Mouse (Mus musculus) neural tube, embryonic 14.5 days (tissue): Measurements from ENCODE around the gene Tstd1. TPM values are rescaled to one million over a fixed set of nuclear protein-coding genes. Genes with fewer than 3 reads are reported as not detected.

ENCODE experiments used
- ATAC-seq: fragments of 200-750 bp; cut with Nextera tagmentation; 2 replicates; pipeline ENCODE4 v1.8.0; 2017; ENCODE audit warnings: low read depth, mild to moderate bottlenecking, moderate TSS enrichment, moderate library complexity
- H3K27ac ChIP-seq: fragments of 300-500 bp; sonication (generic); 2 replicates; pipeline ENCODE4 v1.5.1; 2014; ENCODE audit warnings: low read depth, mild to moderate bottlenecking, control low read depth, low read length, moderate library complexity, mixed read lengths
- H3K27me3 ChIP-seq: fragments of 300-500 bp; sonication (generic); 2 replicates; pipeline ENCODE4 v1.6.1; 2014; ENCODE audit warnings: low read length; ENCODE audit not compliant: control insufficient read depth, insufficient read depth
- H3K36me3 ChIP-seq: fragments of 300-500 bp; sonication (generic); 2 replicates; pipeline ENCODE4 v1.6.1; 2014; ENCODE audit warnings: low read length, mixed read lengths; ENCODE audit not compliant: control insufficient read depth, insufficient read depth
- H3K4me1 ChIP-seq: fragments of 300-500 bp; sonication (generic); 2 replicates; pipeline ENCODE4 v1.6.1; 2014; ENCODE audit warnings: low read length; ENCODE audit not compliant: control insufficient read depth, insufficient read depth
- H3K4me2 ChIP-seq: fragments of 300-500 bp; sonication (generic); 2 replicates; pipeline ENCODE4 v1.6.1; 2014; ENCODE audit warnings: mild to moderate bottlenecking, low read depth, low read length, control low read depth
- H3K4me3 ChIP-seq: fragments of 300-500 bp; sonication (generic); 2 replicates; pipeline ENCODE4 v1.5.1; 2014; ENCODE audit warnings: low read depth, low read length, control low read depth, mixed read lengths
- H3K9ac ChIP-seq: fragments of 300-500 bp; sonication (generic); replicated peaks from 2 replicates; pipeline ENCODE4 v1.6.1; 2014; ENCODE audit warnings: low read depth, mild to moderate bottlenecking, control low read depth, low read length, mixed read lengths
- H3K9me3 ChIP-seq: fragments of 300-500 bp; sonication (generic); 2 replicates; pipeline ENCODE4 v1.6.1; 2016; ENCODE audit warnings: low read length; ENCODE audit not compliant: control insufficient read depth
- WGBS: fragments of 180-500 bp; shearing (Covaris S2); extraction: QIAGEN DNeasy Blood & Tissue Kit; methylation state at CpG from one replicate; pipeline ENCODE4 v1.1.7; 2014; 5-methylcytosine and 5-hydroxymethylcytosine counted together
- polyA plus RNA-seq: library from polyadenylated mRNA; unstranded; fragments of >200 nt; fragmentation: Nextera tagmentation; extraction: Ambion mirVana; gene quantifications from 2 replicates; pipeline ENCODE4 v1.2.1, GENCODE M21; 2014

Tstd1 gene
- polyA plus RNA-seq, 1 experiment from 2014 or later, result 3.8 TPM

GRCm38 (mm10) chr1:171459791-171460190 lies 41.1 kb downstream of the Tstd1 start:
- 55% methylated on average over 5 of the region's 5 CpGs for WGBS
- Histone ChIP-seq H3K4me2 (no peak overlapping the region), H3K4me1 (no peaks in the 10 kb centered on the region), H3K9me3 (no peaks in the 10 kb centered on the region), H3K4me3 (no peak overlapping the region), H3K27ac (no peak overlapping the region), H3K27me3 (no peaks in the 10 kb centered on the region), H3K36me3 (no peaks in the 10 kb centered on the region), H3K9ac (no peak overlapping the region)
- no peak for ATAC-seq

GRCm38 (mm10) chr1:171460551-171461503 lies 42.2 kb downstream of the Tstd1 start:
- WGBS, result 96% methylated on average over 22 of the region's 22 CpGs
- H3K9ac ChIP-seq, result no peak overlapping the region
- H3K4me3 ChIP-seq, result no peak overlapping the region
- no peaks in the 10 kb centered on the region for H3K36me3 ChIP-seq
- no peak overlapping the region for H3K4me2 ChIP-seq
- no peaks in the 10 kb centered on the region for H3K9me3 ChIP-seq
- ATAC-seq, result no peak
- H3K27me3 ChIP-seq, result no peaks in the 10 kb centered on the region
- H3K27ac ChIP-seq, result no peak overlapping the region
- H3K4me1 ChIP-seq, result no peaks in the 10 kb centered on the region

DNA sequence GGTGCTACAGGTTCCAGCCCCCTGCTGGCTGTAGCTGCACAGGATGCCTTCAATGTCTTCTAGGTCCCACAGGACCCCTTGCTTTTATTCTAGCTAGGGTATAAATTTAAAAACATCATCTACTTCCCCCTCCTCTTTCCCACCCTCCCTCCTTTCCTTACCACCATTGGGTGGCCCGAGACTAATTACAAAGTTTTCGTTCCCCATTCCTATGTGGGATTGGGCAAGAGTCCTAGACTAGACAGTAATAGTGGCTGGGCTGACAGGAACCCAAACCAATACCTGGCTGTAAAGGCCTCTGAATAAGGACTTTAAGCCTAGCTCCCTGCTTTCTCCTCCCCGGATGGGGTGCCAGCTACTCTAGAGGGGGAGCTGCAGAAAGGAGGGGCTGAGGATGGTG lies 44.5 kb downstream of the Tstd1 start:
- H3K9me3 ChIP-seq, result no peaks in the 10 kb centered on the region
- H3K4me3 ChIP-seq, result no peak overlapping the region
- H3K4me2 ChIP-seq, result no peak overlapping the region
- no peaks in the 10 kb centered on the region for H3K27me3 ChIP-seq
- H3K4me1 ChIP-seq, result no peaks in the 10 kb centered on the region
- H3K9ac ChIP-seq, result no peak overlapping the region
- no peaks in the 10 kb centered on the region for H3K36me3 ChIP-seq
- WGBS, result 96% methylated on average over 3 of the region's 3 CpGs
- no peak overlapping the region for H3K27ac ChIP-seq
- no peak for ATAC-seq

GRCm38 (mm10) chr1:171465749-171466412 lies 47.2 kb downstream of the Tstd1 start:
- H3K4me1 ChIP-seq, result no peaks in the 10 kb centered on the region
- 88% methylated on average over 5 of the region's 5 CpGs for WGBS
- no peaks in the 10 kb centered on the region for H3K27me3 ChIP-seq
- no peak overlapping the region for H3K9ac ChIP-seq
- ATAC-seq, result no peak
- H3K36me3 ChIP-seq, result no peaks in the 10 kb centered on the region
- H3K27ac ChIP-seq, result no peak overlapping the region
- no peaks in the 10 kb centered on the region for H3K9me3 ChIP-seq
- no peak overlapping the region for H3K4me3 ChIP-seq
- no peak overlapping the region for H3K4me2 ChIP-seq

GRCm38 (mm10) chr1:171466565-171466964 lies 47.9 kb downstream of the Tstd1 start:
- H3K4me3 ChIP-seq, result no peak overlapping the region
- no peaks in the 10 kb centered on the region for H3K27me3 ChIP-seq
- no peak for ATAC-seq
- H3K4me1 ChIP-seq, result no peaks in the 10 kb centered on the region
- H3K4me2 ChIP-seq, result no peak overlapping the region
- H3K27ac ChIP-seq, result no peak overlapping the region
- H3K9me3 ChIP-seq, result no peaks in the 10 kb centered on the region
- H3K9ac ChIP-seq, result no peak overlapping the region
- WGBS, result 90% methylated on average over 4 of the region's 4 CpGs
- H3K36me3 ChIP-seq, result no peaks in the 10 kb centered on the region

DNA sequence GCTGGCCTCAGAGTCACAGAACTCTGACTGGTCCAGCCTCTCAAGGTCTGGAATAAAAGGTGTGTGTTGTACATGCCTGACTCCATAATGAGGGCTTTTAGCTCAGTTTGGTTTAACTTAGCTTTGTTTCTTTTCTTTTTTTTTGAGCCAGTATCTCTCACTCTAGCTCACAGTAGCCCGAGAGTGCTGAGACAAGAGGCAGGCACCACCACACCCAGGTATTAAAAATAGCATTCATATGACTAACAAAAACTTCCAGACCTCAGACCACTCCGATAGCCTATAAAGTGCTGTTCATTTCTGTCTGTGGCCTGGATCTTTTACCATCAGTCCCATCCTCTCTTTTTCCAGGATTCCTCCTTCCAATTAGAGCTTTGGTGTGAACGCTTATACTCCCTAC lies 51.0 kb downstream of the Tstd1 start:
- Histone ChIP-seq H3K9me3 (no peaks in the 10 kb centered on the region), H3K4me1 (no peaks in the 10 kb centered on the region), H3K4me2 (no peak overlapping the region), H3K27ac (no peak overlapping the region), H3K4me3 (no peak overlapping the region), H3K36me3 (no peaks in the 10 kb centered on the region), H3K27me3 (no peaks in the 10 kb centered on the region), H3K9ac (no peak overlapping the region)
- WGBS, result 93% methylated on average over 3 of the region's 3 CpGs
- no peak for ATAC-seq

Other genes starting within 250 kb of the Tstd1 start
- 31.8 and 41.6 TPM in 2 replicates for gene Pcp4l1, start 222.6 kb upstream of the Tstd1 start, polyA plus RNA-seq
- 0.20 and 0.32 TPM in 2 replicates for gene Nr1i3, start 204.9 kb upstream of the Tstd1 start, polyA plus RNA-seq
- 41.5 and 45.5 TPM in 2 replicates for gene Tomm40l, start 196.4 kb upstream of the Tstd1 start, polyA plus RNA-seq
- gene Apoa2, start 193.8 kb upstream of the Tstd1 start, polyA plus RNA-seq, result 7.9 and 8.2 TPM in 2 replicates
- 10.2 and 33.2 TPM in 2 replicates for gene Fcer1g, start 184.5 kb upstream of the Tstd1 start, polyA plus RNA-seq
- gene Adamts4, start 168.5 kb upstream of the Tstd1 start, polyA plus RNA-seq, result 1.3 and 2.6 TPM in 2 replicates
- gene Ndufs2, start 167.5 kb upstream of the Tstd1 start, polyA plus RNA-seq, result 234 and 253 TPM in 2 replicates
- gene B4galt3, start 148.5 kb upstream of the Tstd1 start, polyA plus RNA-seq, result 96.5 and 98.1 TPM in 2 replicates
- gene Ppox, start 137.7 kb upstream of the Tstd1 start, polyA plus RNA-seq, result 49.2 and 51.2 TPM in 2 replicates
- 76.8 and 87.9 TPM in 2 replicates for gene Usp21, start 130.9 kb upstream of the Tstd1 start, polyA plus RNA-seq
- gene Ufc1, start 123.8 kb upstream of the Tstd1 start, polyA plus RNA-seq, result 116 and 124 TPM in 2 replicates
- gene Dedd, start 89.7 kb upstream of the Tstd1 start, polyA plus RNA-seq, result 48.0 and 49.7 TPM in 2 replicates
- 40.2 and 43.5 TPM in 2 replicates for gene Nit1, start 73.2 kb upstream of the Tstd1 start, polyA plus RNA-seq
- 58.1 and 67.6 TPM in 2 replicates for gene Pfdn2, start 73.2 kb upstream of the Tstd1 start, polyA plus RNA-seq
- 3.2 and 5.3 TPM in 2 replicates for gene Klhdc9, start 58.1 kb upstream of the Tstd1 start, polyA plus RNA-seq
- 2.2 and 2.8 TPM in 2 replicates for gene Nectin4, start 48.8 kb upstream of the Tstd1 start, polyA plus RNA-seq
- gene Arhgap30, start 29.9 kb upstream of the Tstd1 start, polyA plus RNA-seq, result 0.25 and 0.61 TPM in 2 replicates
- gene Usf1, start 7.6 kb upstream of the Tstd1 start, polyA plus RNA-seq, result 164 and 191 TPM in 2 replicates
- 8.0 and 13.5 TPM in 2 replicates for gene F11r, start 18.7 kb downstream of the Tstd1 start, polyA plus RNA-seq
- 30.1 and 32.7 TPM in 2 replicates for gene Alyref2, start 84.6 kb downstream of the Tstd1 start, polyA plus RNA-seq
- not detected in 2 replicates for gene Itln1, start 116.4 kb downstream of the Tstd1 start, polyA plus RNA-seq
- gene Cd244a, start 140.3 kb downstream of the Tstd1 start, polyA plus RNA-seq, result not detected in 2 replicates
- not detected in 2 replicates for gene Ly9, start 188.5 kb downstream of the Tstd1 start, polyA plus RNA-seq
- not detected in 2 replicates for gene Slamf7, start 234.2 kb downstream of the Tstd1 start, polyA plus RNA-seq